In the genomic region with DNA sequence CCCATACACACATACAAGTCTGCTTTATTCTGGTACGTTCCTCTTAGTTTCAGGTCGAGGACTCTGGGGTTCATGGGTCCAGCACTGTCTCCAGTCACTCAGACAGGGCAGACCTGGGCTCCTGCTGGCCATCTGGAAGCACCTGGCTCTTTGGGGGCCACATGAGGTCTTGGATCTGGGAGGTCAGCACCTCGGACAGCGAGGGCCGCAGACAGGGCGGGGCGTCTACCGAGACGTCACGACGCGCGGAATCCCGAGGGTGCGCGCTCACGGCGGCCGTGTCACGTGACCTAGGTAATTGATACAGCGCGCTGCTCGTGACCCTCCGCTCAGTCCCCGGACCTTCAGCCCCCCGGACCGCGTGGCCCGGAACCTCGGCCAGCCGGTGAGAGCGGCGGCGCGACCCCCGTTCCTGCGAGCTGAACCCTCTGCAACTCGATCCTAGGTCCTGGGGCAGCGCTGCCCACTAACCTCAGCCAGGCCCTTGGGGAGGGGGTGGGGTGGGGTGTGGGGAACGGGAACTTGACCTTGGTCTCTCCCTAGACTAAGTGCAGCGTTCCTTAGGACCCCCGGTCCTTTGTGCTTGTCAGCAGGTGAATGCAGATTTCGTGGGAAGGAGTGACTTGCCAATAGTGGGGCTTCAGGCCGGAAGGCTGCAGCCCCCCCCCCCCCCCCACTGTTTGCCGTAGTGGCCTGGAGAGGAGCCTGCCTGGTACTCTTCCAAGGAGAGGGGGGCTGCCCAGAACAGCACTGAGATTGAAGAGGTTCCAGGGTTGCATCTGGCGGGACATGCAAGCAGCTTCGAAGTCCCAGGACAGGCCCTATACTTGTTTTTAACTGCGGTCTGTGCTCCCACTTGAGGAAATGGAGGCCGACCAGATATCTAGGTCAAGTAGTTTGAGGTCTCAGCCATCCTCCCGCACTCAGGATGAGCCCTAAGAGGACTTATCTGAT, we compare ENCODE assay signal across 8 mouse cellular contexts. TPM values are rescaled to one million over a fixed set of nuclear protein-coding genes. Genes with fewer than 3 reads are reported as not detected.
DNase-seq lines count a peak whose midpoint lies in the region; ATAC-seq and TF ChIP-seq lines count a peak whose summit lies in the region.

Gene Ogdhl (plus strand): TSS at position 288 of the 954 bp plus-strand sequence.

- peak; percentile 80 for DNase-seq in liver

- no peaks in the 10 kb centered on the region for H3K79me2 ChIP-seq in myocyte (ENCODE audit: control insufficient read depth, insufficient read depth)

- WGBS in heart, embryonic 12.5 days, result 2% methylated on average over 49 of the region's 50 CpGs
- 4% methylated on average over 48 of the region's 50 CpGs for WGBS in kidney, embryonic 16.5 days
- 1% methylated on average over 50 of the region's 50 CpGs for WGBS in stomach, embryonic 16.5 days

- H3K27ac ChIP-seq in brown adipose tissue, adult 24 weeks (replicated peaks; ENCODE audit: low read depth, low read length), result no peak within 1 kb of the TSS
- H3K27ac ChIP-seq in heart, embryonic 12.5 days (ENCODE audit: poor library complexity, severe bottlenecking), result no peak within 1 kb of the TSS
- H3K27ac ChIP-seq in kidney, embryonic 16.5 days (ENCODE audit: low read length), result no peak within 1 kb of the TSS
- no peak within 1 kb of the TSS for H3K27ac ChIP-seq in stomach, embryonic 16.5 days (ENCODE audit: low read length)

- H3K4me1 ChIP-seq in E14TG2a.4 (replicated peaks; ENCODE audit: low read depth, low read length), result peaks cover 61% of the 10 kb centered on the region
- peaks cover 2% of the 10 kb centered on the region; the same call in 1 of the 2 replicates for H3K4me1 ChIP-seq in brown adipose tissue, adult 24 weeks (ENCODE audit: control insufficient read depth, insufficient read depth, insufficient read length, low read length)
- H3K4me1 ChIP-seq in heart, embryonic 12.5 days (replicated peaks), result peaks cover 9% of the 10 kb centered on the region
- 0 out of 2 replicates have a peak, but pooled peaks cover 3% of the 10 kb centered on the region for H3K4me1 ChIP-seq in kidney, embryonic 16.5 days (ENCODE audit: insufficient read depth, low read length)
- peaks cover 5% of the 10 kb centered on the region; the same call in 1 of the 2 replicates for H3K4me1 ChIP-seq in stomach, embryonic 16.5 days (ENCODE audit: control insufficient read depth, insufficient read depth, low read length)

- H3K27me3 ChIP-seq in E14TG2a.4 (ENCODE audit: insufficient read depth, low read length), result no peaks in the 10 kb centered on the region
- H3K27me3 ChIP-seq in heart, embryonic 12.5 days (replicated peaks), result 0 out of 2 replicates have a peak, but pooled peaks cover 4% of the 10 kb centered on the region
- H3K27me3 ChIP-seq in kidney, embryonic 16.5 days (ENCODE audit: insufficient read depth, low read length), result no peaks in the 10 kb centered on the region
- peaks cover 11% of the 10 kb centered on the region for H3K27me3 ChIP-seq in myocyte (ENCODE audit: control insufficient read depth, insufficient read depth, insufficient read length)
- no peaks in the 10 kb centered on the region for H3K27me3 ChIP-seq in stomach, embryonic 16.5 days (ENCODE audit: control insufficient read depth, insufficient read depth, low read length)

- H3K36me3 ChIP-seq in E14TG2a.4 (ENCODE audit: insufficient read depth, low read length), result peaks cover 35% of the 10 kb centered on the region
- no peaks in the 10 kb centered on the region for H3K36me3 ChIP-seq in heart, embryonic 12.5 days
- no peaks in the 10 kb centered on the region for H3K36me3 ChIP-seq in kidney, embryonic 16.5 days (ENCODE audit: insufficient read depth, low read length)
- no peaks in the 10 kb centered on the region for H3K36me3 ChIP-seq in myocyte (ENCODE audit: control insufficient read depth, insufficient read depth)
- no peaks in the 10 kb centered on the region for H3K36me3 ChIP-seq in stomach, embryonic 16.5 days (ENCODE audit: control insufficient read depth, insufficient read depth, low read length)

- ATAC-seq in erythroid progenitor cell, adult 5-6 weeks (replicated peaks; ENCODE audit: low FRiP score, poor library complexity, severe bottlenecking), result 0 out of 2 replicates have a peak, but pooled peaks have one; percentile 50
- ATAC-seq in heart, embryonic 12.5 days (ENCODE audit: insufficient number of reproducible peaks, low FRiP score), result peak; percentile 63
- peak; percentile 89 for ATAC-seq in kidney, embryonic 16.5 days (ENCODE audit: low FRiP score, low TSS enrichment)
- ATAC-seq in stomach, embryonic 16.5 days (ENCODE audit: insufficient read depth, low FRiP score), result peak; percentile 86

- H3K9me3 ChIP-seq in E14TG2a.4 (ENCODE audit: low read length), result no peaks in the 10 kb centered on the region
- H3K9me3 ChIP-seq in heart, embryonic 12.5 days (replicated peaks), result no peaks in the 10 kb centered on the region
- H3K9me3 ChIP-seq in kidney, embryonic 16.5 days (ENCODE audit: low read length), result no peaks in the 10 kb centered on the region
- no peaks in the 10 kb centered on the region for H3K9me3 ChIP-seq in stomach, embryonic 16.5 days (replicated peaks; ENCODE audit: control insufficient read depth, low read length)

- TF ChIP-seq CTCF in E14TG2a.4 (conservative IDR thresholded peaks at IDR 0.05; ENCODE audit: low read length), result no peak

- H3ac ChIP-seq in myocyte (ENCODE audit: control insufficient read depth, insufficient read length), result no peak within 1 kb of the TSS

- H3K4me2 ChIP-seq in heart, embryonic 12.5 days, result peak within 1 kb of the TSS; percentile 92
- H3K4me2 ChIP-seq in kidney, embryonic 16.5 days (replicated peaks; ENCODE audit: low read depth, low read length), result peak within 1 kb of the TSS; percentile 86
- H3K4me2 ChIP-seq in myocyte (ENCODE audit: low read depth), result peak within 1 kb of the TSS; percentile 55
- peak within 1 kb of the TSS; percentile 78 for H3K4me2 ChIP-seq in stomach, embryonic 16.5 days (ENCODE audit: low read depth, low read length)

- peak within 1 kb of the TSS; percentile 88 for H3K4me3 ChIP-seq in E14TG2a.4 (replicated peaks; ENCODE audit: low read length)
- peak within 1 kb of the TSS; percentile 55 for H3K4me3 ChIP-seq in brown adipose tissue, adult 24 weeks (ENCODE audit: insufficient read depth, low read depth, low read length)
- peak within 1 kb of the TSS; percentile 81 for H3K4me3 ChIP-seq in heart, embryonic 12.5 days
- peak within 1 kb of the TSS; percentile 55 for H3K4me3 ChIP-seq in kidney, embryonic 16.5 days (ENCODE audit: low read length)
- H3K4me3 ChIP-seq in myocyte, result no peak within 1 kb of the TSS
- H3K4me3 ChIP-seq in stomach, embryonic 16.5 days (replicated peaks; ENCODE audit: low read length), result peak within 1 kb of the TSS; percentile 70

- no peak for TF ChIP-seq POLR2A in myocyte (IDR thresholded peaks at IDR 0.05; ENCODE audit: insufficient read length, low read depth)

- H3K9ac ChIP-seq in heart, embryonic 12.5 days, result peak within 1 kb of the TSS; percentile 76
- H3K9ac ChIP-seq in kidney, embryonic 16.5 days (replicated peaks; ENCODE audit: low read length), result peak within 1 kb of the TSS; percentile 67
- peak within 1 kb of the TSS; percentile 72 for H3K9ac ChIP-seq in stomach, embryonic 16.5 days (ENCODE audit: low read length)

TF ChIP-seq in myocyte, 11 proteins besides CTCF, POLR2A, EP300 and RAD21:
- TF ChIP-seq MYOD1 (IDR thresholded peaks at IDR 0.05; ENCODE audit: control insufficient read depth in 1 of 3, insufficient read length in 2 of 3, low read depth in 2 of 3) (peak in 1 of 3 experiments; percentile 13), MAX (IDR thresholded peaks at IDR 0.05; ENCODE audit: low read depth) (no peak), USF1 (IDR thresholded peaks at IDR 0.05; ENCODE audit: low read depth) (peak; percentile 60), MYOG (IDR thresholded peaks at IDR 0.05; ENCODE audit: control insufficient read depth in 1 of 3, insufficient read depth in 1 of 3, insufficient read length in 2 of 3, low read depth in 2 of 3) (peak in 1 of 3 experiments; percentile 13), REST (IDR thresholded peaks at IDR 0.05; ENCODE audit: insufficient read depth, insufficient read length) (peak; percentile 98)
TF ChIP-seq in myocyte: peak in this region for 4.

RNA-seq across cellular contexts. Expression of gene Ogdhl, which starts in this region (rescaled TPM):
- 0.40 TPM in 1 of 2 replicates, not detected in the other for polyA plus RNA-seq in brown adipose tissue, adult 24 weeks (2012; ENCODE audit: insufficient read depth, insufficient read length, missing spikeins)
- 0.42 TPM in 1 of 2 replicates, not detected in the other for total RNA-seq in erythroid progenitor cell, adult 5-6 weeks (2015; ENCODE audit: low replicate concordance)
- total RNA-seq in erythroid progenitor cell, adult 5-6 weeks (2017; ENCODE audit: low replicate concordance), result not detected in 2 replicates
- 19.2 and 19.4 TPM in 2 replicates for polyA plus RNA-seq in heart, embryonic 12.5 days (2016; fragmentation: Nextera tagmentation; extraction: Ambion mirVana)
- 10.7 and 11.4 TPM in 2 replicates for polyA plus RNA-seq in kidney, embryonic 16.5 days (2015; fragmentation: Nextera tagmentation; extraction: Ambion mirVana)
- 3.7 TPM for polyA plus RNA-seq in myocyte (2012; fragmentation: generic; extraction: Trizol)
- 8.9 and 10.4 TPM in 2 replicates for polyA plus RNA-seq in stomach, embryonic 16.5 days (2015; fragmentation: Nextera tagmentation; extraction: Ambion mirVana)

Comparison
In these comparisons a context has a peak if more than half of its experiments do, and no peak if none do; other contexts are left out.
1. Peak in ATAC-seq in erythroid progenitor cell, adult 5-6 weeks; RNA of the gene not detected or under 1 TPM.